12 mouse cellular contexts compared by ENCODE assay signal in genomic region chr5:136357227-136357626, GRCm38 (mm10).
DNase-seq lines count a peak whose midpoint lies in the region; ATAC-seq lines count a peak whose summit lies in the region.
"Had no signal": no experiment of that assay in that cellular context is flagged by ENCODE, and none has a peak within 500 bp of the region (broad histone marks: within the 10 kb centered on the region; RNA-seq: fewer than 3 reads in every experiment).

No protein-coding gene starts in this region.

- H3K9ac ChIP-seq in embryonic facial prominence, embryonic 15.5 days = no peak overlapping the region
- H3K9ac ChIP-seq: heart, embryonic 15.5 days had no signal

- intact Hi-C loops in gastrocnemius, postnatal 36 days (cut with DNase I) = no loop called here

- no peaks in the 10 kb centered on the region for H3K9me3 ChIP-seq in embryonic facial prominence, embryonic 15.5 days (replicated peaks)
- H3K9me3 ChIP-seq: heart, embryonic 15.5 days had no signal

- 38% methylated on average over 2 of the region's 2 CpGs for WGBS in embryonic facial prominence, embryonic 15.5 days

- H3K27ac ChIP-seq in embryonic facial prominence, embryonic 15.5 days (replicated peaks) = no peak overlapping the region

- 0 out of 2 replicates have a peak, but pooled peaks have one; percentile 51 for ATAC-seq in embryonic facial prominence, embryonic 15.5 days (ENCODE audit: insufficient number of reproducible peaks, low FRiP score, low TSS enrichment, low read depth)
- no peak for ATAC-seq in granulocyte monocyte progenitor cell, adult 5-6 weeks (replicated peaks; ENCODE audit: poor library complexity, severe bottlenecking)

- no peak overlapping the region for H3K4me2 ChIP-seq in embryonic facial prominence, embryonic 15.5 days (replicated peaks)
- H3K4me2 ChIP-seq: heart, embryonic 15.5 days; liver, embryonic 11.5 days had no signal

- DNase-seq in left cerebral cortex, adult 11 months (ENCODE audit: low spot score) = peak; percentile 34
- no peak for DNase-seq in left cerebral cortex, adult 8-10 months (ENCODE audit: low spot score in 2 of 2)
- DNase-seq in brain, embryonic 18.5 days (ENCODE audit: low read depth, low spot score) = peak; percentile 26
- peak; percentile 30 for DNase-seq in layer of hippocampus, adult 9-11 months
- DNase-seq in gastrocnemius, postnatal 36 days = no peak
- DNase-seq: adrenal gland, adult 2 months; kidney, postnatal 14 days had no signal

- no peaks in the 10 kb centered on the region for H3K27me3 ChIP-seq in embryonic facial prominence, embryonic 15.5 days
- H3K27me3 ChIP-seq: heart, embryonic 15.5 days had no signal

- no peak overlapping the region for H3K4me3 ChIP-seq in embryonic facial prominence, embryonic 15.5 days (replicated peaks)
- H3K4me3 ChIP-seq: erythroblast, embryonic 14.5 days; heart, embryonic 15.5 days had no signal

- H3K4me1 ChIP-seq in embryonic facial prominence, embryonic 15.5 days = peaks cover 14% of the 10 kb centered on the region

- peaks cover 10% of the 10 kb centered on the region for H3K36me3 ChIP-seq in embryonic facial prominence, embryonic 15.5 days

Comparison
In these comparisons a context has a peak if more than half of its experiments do, and no peak if none do; other contexts are left out.
1. DNase-seq: peak in left cerebral cortex, adult 11 months (single experiment), brain, embryonic 18.5 days (single experiment) and layer of hippocampus, adult 9-11 months (single experiment); none in left cerebral cortex, adult 8-10 months (0 of 2) and gastrocnemius, postnatal 36 days (0 of 2).